Mouse (Mus musculus): ENCODE data around the gene Iffo1.

- TF ChIP-seq CTCF (IDR thresholded peaks at IDR 0.05; ENCODE audit: low read depth) (no peak), EP300 (IDR thresholded peaks at IDR 0.05; ENCODE audit: low read depth) (no peak)
Measured at GRCm38 (mm10) chr6:125101444-125101843, 43.6 kb upstream of the Iffo1 start.
